Mouse (Mus musculus): ENCODE data around the gene Banf1. TPM values are rescaled to one million over a fixed set of nuclear protein-coding genes. Genes with fewer than 3 reads are reported as not detected.

Banf1 gene
- total RNA-seq, 2 experiments from 2014 or later: 122 to 144 TPM

DNA sequence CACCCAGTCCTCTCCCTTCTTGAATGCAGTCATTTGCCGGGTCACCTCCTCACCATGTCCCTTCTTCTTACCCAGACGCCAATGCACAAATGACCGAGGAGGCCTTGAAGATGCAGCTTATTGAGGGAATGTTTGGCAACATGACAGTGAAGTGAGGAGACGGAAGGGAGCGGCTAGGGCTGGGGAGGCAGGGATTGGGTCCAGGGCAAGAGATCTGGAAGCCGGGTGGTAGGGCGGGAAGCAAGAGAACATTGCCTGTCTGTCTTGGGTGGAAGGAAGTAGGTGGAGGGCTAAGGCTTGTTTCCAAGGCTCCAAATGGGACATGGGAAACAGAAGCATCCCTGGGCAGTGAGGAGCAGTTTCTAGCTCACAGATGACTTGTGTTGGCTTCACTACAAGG, 25.6 kb downstream of the Banf1 start:
- peak overlapping the region; percentile 59 for H3K27ac ChIP-seq
- TF ChIP-seq CTCF (IDR thresholded peaks at IDR 0.05): no peak
- intact Hi-C loops (cut with DNase I): no loop called here
- no peak overlapping the region for H3K4me3 ChIP-seq
- DNase-seq: no peak

DNA sequence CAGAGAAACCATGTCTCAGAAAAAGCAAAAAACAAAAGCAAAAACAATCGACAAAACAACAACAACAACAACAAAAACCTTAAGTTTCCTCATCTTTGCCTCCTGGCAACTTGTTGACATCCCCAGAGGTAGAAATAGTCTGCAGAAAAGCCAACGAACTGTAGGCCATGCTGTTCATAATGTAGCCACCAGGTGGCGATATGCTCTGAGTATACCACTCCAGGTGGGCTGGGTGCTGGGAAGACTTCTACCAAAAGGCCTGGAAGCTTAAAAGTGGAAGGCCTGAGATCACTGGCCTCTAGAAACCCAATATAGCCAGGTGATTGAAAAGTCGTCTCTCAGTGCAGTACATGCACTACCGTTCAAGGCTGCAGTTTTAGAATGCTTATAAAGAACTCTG, 29.0 kb downstream of the Banf1 start:
- Histone ChIP-seq H3K27ac (peak overlapping the region; percentile 20; the same call in 1 of the 2 replicates), H3K4me3 (no peak overlapping the region)
- intact Hi-C loops (cut with DNase I): loop anchor here (1.0 kb wide), 1 partner anchor 10 kb away; no protein-coding TSS in a partner anchor
- DNase-seq: peak; percentile 85
- no peak; the same call in 1 of the 2 replicates for TF ChIP-seq CTCF (IDR thresholded peaks at IDR 0.05)

DNA sequence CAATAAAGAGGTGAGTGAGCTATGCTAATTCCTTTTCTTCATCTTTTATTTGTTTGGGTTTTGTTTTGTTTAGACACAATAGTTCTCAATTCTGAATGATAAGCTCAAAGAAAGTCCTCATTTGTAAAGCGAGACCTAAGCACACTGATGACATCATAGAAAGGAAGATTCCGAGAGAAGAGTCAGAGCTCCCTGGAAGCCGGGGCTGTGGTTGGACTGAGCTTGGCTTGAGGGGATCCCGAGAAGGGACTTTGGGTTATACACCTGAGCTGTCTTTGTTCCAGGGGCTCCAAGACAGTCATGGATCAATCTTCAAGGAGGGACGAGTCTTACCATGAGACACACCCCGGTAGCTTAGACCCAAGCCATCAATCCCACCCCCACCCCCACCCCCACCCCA, 31.5 kb downstream of the Banf1 start, which contains the start of gene Catsper1:
Catsper1 (plus strand) TSS at position 301 of the 400 bp plus-strand sequence.
- no peak within 1 kb of the TSS for H3K4me3 ChIP-seq
- intact Hi-C loops (cut with DNase I): no loop called here
- TF ChIP-seq CTCF (IDR thresholded peaks at IDR 0.05): no peak
- no peak within 1 kb of the TSS for H3K27ac ChIP-seq
- DNase-seq: no peak

GRCm38 (mm10) chr19:5334741-5335140, 32.2 kb downstream of the Banf1 start:
- intact Hi-C loops (cut with DNase I): no loop called here

GRCm38 (mm10) chr19:5327970-5328369, 39.0 kb downstream of the Banf1 start:
- intact Hi-C loops (cut with DNase I): no loop called here
- TF ChIP-seq CTCF (IDR thresholded peaks at IDR 0.05): no peak
- DNase-seq: no peak
- no peak overlapping the region for H3K27ac ChIP-seq
- H3K4me3 ChIP-seq: no peak overlapping the region

More at GRCm38 (mm10) chr19:5334741-5335140, 32.2 kb downstream of the Banf1 start:
- TF ChIP-seq CTCF (IDR thresholded peaks at IDR 0.05): no peak
- Histone ChIP-seq H3K4me3 (no peak overlapping the region), H3K27ac (no peak overlapping the region)
- no peak for DNase-seq

DNA sequence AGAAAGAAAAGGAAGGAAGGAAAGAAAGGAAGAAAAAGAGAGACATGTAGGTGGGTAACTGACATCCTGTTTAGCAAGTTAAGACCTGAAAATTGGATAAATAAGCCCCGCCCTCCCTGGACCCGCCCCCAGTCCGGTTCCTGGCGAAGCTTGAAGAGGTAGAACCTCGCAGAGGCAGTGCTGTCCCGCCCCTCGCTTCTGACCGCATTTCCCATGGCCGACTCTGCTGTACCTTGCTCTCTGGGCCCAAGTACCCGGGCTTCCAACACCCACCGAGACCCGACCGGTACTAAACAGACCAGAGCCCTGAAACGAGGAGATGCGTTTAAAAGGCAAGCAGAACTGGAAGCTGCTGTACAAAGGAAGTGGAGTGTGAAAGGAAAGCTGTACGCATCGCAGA, 43.2 kb downstream of the Banf1 start:
- TF ChIP-seq CTCF (IDR thresholded peaks at IDR 0.05): no peak
- Histone ChIP-seq H3K27ac (no peak overlapping the region), H3K4me3 (no peak overlapping the region)
- intact Hi-C loops (cut with DNase I): no loop called here
- DNase-seq: no peak

Other genes starting within 250 kb of the Banf1 start
- 10 to 100 TPM; 54.7 to 56.9 TPM for gene Klc2, start 248.6 kb downstream of the Banf1 start, total RNA-seq (2021)
- 1 to 10 TPM; 5.2 to 8.5 TPM for gene Pacs1, start 94.0 kb downstream of the Banf1 start, total RNA-seq (2021)
- 10 to 100 TPM; 66.5 to 78.9 TPM for gene Sf3b2, start 71.7 kb downstream of the Banf1 start, total RNA-seq (2021)
- gene Gal3st3, start 68.8 kb downstream of the Banf1 start, total RNA-seq (2021): under 1 TPM in 1 of 2 experiments, not detected in 1; 0.11 TPM
- gene Catsper1, start 31.4 kb downstream of the Banf1 start, total RNA-seq (2021): not detected
- gene Cst6, start 17.6 kb downstream of the Banf1 start, total RNA-seq (2021): 10 to 100 TPM; 27.5 to 44.2 TPM
- 10 to 100 TPM; 15.7 to 17.9 TPM for gene Eif1ad, start 427 bp downstream of the Banf1 start, total RNA-seq (2021)
- gene Sart1, start 21.5 kb upstream of the Banf1 start, total RNA-seq (2021): 10 to 100 TPM; 40.1 to 50.3 TPM
- 1 to 10 TPM; 1.3 to 2.7 TPM for gene Tsga10ip, start 35.4 kb upstream of the Banf1 start, total RNA-seq (2021)
- gene Drap1, start 57.8 kb upstream of the Banf1 start, total RNA-seq (2021): 100 to 1,000 TPM; 503 to 688 TPM
- gene AI837181, start 58.0 kb upstream of the Banf1 start, total RNA-seq (2021): 10 to 100 TPM; 34.0 to 38.0 TPM
- gene Fosl1, start 80.4 kb upstream of the Banf1 start, total RNA-seq (2021): not detected
- 1 to 10 TPM; 3.9 to 7.2 TPM for gene Ccdc85b, start 90.7 kb upstream of the Banf1 start, total RNA-seq (2021)
- gene Fibp, start 93.4 kb upstream of the Banf1 start, total RNA-seq (2021): 10 to 100 TPM; 33.9 to 35.8 TPM
- gene Ctsw, start 101.3 kb upstream of the Banf1 start, total RNA-seq (2021): not detected
- 1 to 10 TPM; 3.4 to 6.6 TPM for gene Efemp2, start 106.8 kb upstream of the Banf1 start, total RNA-seq (2021)
- gene Mus81, start 121.2 kb upstream of the Banf1 start, total RNA-seq (2021): 10 to 100 TPM; 20.1 to 23.3 TPM
- gene Cfl1, start 123.3 kb upstream of the Banf1 start, total RNA-seq (2021): 10 to 100 TPM; 52.8 to 72.0 TPM
- gene 1700020D05Rik, start 136.6 kb upstream of the Banf1 start, total RNA-seq (2021): 1 to 10 TPM in 1 of 2 experiments, under 1 TPM in 1; 0.92 to 1.6 TPM
- 1 to 10 TPM; 5.8 to 8.0 TPM for gene Snx32, start 143.4 kb upstream of the Banf1 start, total RNA-seq (2021)
- gene Ovol1, start 193.5 kb upstream of the Banf1 start, total RNA-seq (2021): not detected
- gene Ap5b1, start 200.9 kb upstream of the Banf1 start, total RNA-seq (2021): 1 to 10 TPM; 2.0 to 2.3 TPM
- 10 to 100 TPM; 42.4 to 53.6 TPM for gene Rnaseh2c, start 234.7 kb upstream of the Banf1 start, total RNA-seq (2021)
- 10 to 100 TPM; 20.9 to 23.7 TPM for gene Kat5, start 243.1 kb upstream of the Banf1 start, total RNA-seq (2021)